Mouse (Mus musculus): ENCODE data around the gene Timp2.

GRCm38 (mm10) chr11:118333431-118333830, 22.1 kb downstream of the Timp2 start:
- TF ChIP-seq POLR2A (IDR thresholded peaks at IDR 0.05; ENCODE audit: control insufficient read depth, extremely low read depth, insufficient read depth, low read length, poor library complexity): no peak
- no peak for TF ChIP-seq CTCF (IDR thresholded peaks at IDR 0.05; ENCODE audit: borderline replicate concordance, control insufficient read depth, extremely low read depth, insufficient read depth, low read length, poor library complexity)
